Mouse (Mus musculus) layer of hippocampus, adult 2 months (tissue): ENCODE data around the gene Foxc2. TPM values are rescaled to one million over a fixed set of nuclear protein-coding genes. Genes with fewer than 3 reads are reported as not detected.

Experiments
- DNase-seq, 2 experiments: peaks; one replicate each; pipeline ENCODE4 v3.0.0; 2022; ENCODE audit warnings: low spot score in 2 of 2
- H3K27ac ChIP-seq: fragments of 200-600 bp; 2 replicates; pipeline ENCODE4 v1.8.1; 2022
- H3K4me3 ChIP-seq: fragments of 200-600 bp; 2 replicates; pipeline ENCODE4 v1.8.1; 2022; ENCODE audit warnings: mild to moderate bottlenecking
- CTCF ChIP-seq: fragments of 200-600 bp; conservative IDR thresholded peaks from 2 replicates; pipeline ENCODE4 v1.8.1; 2022; ENCODE audit warnings: antibody characterized with exemption, mild to moderate bottlenecking, moderate library complexity
- total RNA-seq, 2 experiments: library from RNA; stranded (reverse); gene quantifications; 2 replicates each; pipeline ENCODE4 v1.2.3; 2021

The Foxc2 gene
- total RNA-seq, 2 experiments from 2014 or later, result 1.0 to 1.1 TPM

DNA sequence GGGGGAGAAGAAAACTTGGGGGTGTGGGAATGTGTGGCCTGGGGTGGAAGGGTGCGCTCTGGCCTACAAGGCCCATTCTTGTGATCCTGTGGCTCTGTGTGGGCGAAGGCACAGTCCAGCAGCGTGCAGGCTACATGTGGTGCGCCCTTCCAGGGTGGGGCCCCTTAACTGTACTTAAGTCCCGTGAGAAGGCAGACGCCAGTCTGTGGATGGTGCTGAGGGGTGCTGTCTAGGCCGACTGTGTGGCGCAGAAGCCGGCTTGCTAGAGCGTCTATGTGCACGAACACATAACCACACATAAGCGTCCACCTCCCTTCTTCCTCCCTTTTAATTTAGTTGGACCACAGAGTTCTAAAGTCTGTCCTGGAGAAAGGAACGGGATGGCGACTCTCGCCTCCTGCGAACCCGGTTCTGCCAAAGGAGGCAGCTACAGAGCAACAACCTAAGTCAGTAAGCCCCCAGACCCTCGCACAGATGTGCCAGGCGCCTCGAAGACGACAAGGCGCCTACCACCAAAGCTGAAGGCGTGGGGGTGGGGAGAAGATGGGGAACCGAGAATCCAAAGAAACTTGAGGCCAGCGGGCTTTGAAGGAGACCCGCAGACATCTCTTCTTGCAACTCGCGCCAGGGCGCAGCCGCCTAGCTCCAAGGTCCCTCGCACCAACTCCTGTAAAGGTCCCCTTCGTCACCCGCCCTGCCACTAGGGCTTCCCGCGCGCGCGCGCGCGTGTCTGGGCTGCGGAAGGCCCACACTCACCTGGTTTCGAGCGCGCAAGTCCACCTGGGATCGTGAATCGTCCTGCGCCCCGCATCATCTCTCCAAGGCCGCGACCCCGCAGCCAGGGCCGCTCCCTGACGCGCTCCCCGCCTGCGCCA lies 33.5 kb upstream of the Foxc2 start:
- Histone ChIP-seq H3K27ac (no peak overlapping the region; the same call in 1 of the 2 replicates), H3K4me3 (peak overlapping the region; percentile 55)
- no peak for DNase-seq
- TF ChIP-seq CTCF, result no peak

DNA sequence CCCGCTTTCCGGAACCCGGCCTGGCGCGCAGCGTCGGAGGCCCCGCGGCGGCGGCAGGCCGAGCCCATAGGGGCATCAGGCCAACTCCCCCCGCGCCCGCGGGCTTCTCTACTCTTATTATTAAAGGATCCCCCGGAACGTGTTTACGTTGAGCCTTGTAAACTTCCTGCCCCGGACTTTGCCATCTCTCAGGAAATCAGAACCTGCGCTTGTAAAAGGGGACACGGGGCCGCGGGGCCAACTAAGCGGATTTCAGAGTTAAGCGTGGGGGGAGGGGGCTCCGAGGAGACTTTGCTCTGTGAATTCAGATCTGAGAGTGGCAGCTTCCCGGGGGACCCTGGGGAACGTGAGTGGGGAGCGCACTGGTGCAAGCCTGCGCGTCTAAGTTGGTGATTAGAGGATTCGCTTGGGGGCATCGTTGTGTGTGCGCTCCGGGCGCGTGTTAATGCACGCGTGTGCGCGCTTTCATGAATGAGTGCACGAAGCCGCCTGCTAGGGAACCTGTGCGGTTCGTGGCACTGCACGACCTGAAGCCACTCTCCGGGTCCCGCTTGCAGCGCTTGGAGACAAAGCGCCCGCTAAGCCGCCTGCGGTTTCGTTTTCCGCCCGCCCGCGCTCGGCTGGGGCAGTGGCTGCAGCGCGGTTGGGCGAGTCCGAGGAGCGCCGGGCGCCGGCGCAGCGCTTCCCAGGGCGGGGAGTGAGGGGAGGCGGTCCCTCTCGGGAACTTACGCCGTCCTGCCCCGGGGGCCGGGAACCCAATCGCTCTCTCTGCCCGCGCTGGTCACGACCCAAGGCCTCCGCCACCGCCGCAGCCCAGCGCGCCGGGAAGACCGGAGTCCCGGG lies 32.7 kb upstream of the Foxc2 start:
- DNase-seq, result no peak
- H3K27ac ChIP-seq, result peak overlapping the region; percentile 55; the same call in 1 of the 2 replicates
- TF ChIP-seq CTCF, result no peak

DNA sequence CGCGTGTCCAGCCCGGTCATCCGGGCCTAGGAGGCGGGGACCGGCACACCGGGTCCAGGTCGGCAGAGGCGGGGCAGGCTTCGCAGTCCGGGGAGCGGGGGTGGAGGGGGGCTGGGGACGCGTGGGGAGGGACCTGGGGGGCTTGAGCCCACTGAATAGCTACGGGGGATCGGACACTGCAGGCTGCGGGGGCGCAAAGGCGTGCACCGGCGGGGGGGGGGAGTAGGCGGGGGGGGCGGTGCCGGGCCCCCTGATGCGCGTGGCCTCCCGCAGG lies 32.1 kb upstream of the Foxc2 start:
- Histone ChIP-seq H3K4me3 (peak overlapping the region; percentile 55), H3K27ac (no peak overlapping the region; the same call in 1 of the 2 replicates)
- no peak for TF ChIP-seq CTCF
- no peak for DNase-seq

More for the DNA sequence above, 32.7 kb upstream of the Foxc2 start:
- H3K4me3 ChIP-seq, result peak overlapping the region; percentile 55

DNA sequence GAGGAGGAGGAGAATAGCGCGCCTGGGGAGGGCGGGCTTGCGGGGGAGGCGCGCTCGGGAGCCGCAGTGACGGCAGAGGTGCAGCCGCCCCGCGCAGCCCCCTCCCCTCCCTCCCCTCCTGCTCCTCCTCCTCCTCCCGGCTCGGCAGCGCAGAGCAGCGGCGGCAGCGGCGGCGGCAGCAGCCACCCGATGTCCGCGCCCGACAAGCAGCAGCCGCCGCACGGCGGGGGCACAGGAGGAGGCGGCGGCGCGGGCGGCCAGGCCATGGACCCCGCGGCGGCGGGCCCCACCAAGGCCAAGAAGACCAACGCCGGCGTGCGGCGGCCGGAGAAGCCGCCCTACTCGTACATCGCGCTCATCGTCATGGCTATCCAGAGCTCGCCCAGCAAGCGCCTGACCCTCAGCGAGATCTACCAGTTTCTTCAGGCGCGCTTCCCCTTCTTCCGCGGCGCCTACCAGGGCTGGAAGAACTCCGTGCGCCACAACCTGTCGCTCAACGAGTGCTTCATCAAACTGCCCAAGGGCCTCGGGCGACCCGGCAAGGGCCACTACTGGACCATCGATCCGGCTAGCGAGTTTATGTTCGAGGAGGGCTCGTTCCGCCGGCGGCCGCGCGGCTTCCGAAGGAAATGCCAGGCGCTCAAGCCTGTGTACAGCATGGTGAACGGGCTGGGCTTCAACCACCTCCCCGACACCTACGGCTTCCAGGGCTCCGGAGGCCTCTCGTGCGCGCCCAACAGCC lies 31.6 kb upstream of the Foxc2 start, which contains the start of gene Foxf1:
Foxf1 (plus strand) TSS at position 177 of the 742 bp plus-strand sequence.
- peak within 1 kb of the TSS; percentile 55; the same call in 1 of the 2 replicates for H3K27ac ChIP-seq
- TF ChIP-seq CTCF, result no peak

DNA sequence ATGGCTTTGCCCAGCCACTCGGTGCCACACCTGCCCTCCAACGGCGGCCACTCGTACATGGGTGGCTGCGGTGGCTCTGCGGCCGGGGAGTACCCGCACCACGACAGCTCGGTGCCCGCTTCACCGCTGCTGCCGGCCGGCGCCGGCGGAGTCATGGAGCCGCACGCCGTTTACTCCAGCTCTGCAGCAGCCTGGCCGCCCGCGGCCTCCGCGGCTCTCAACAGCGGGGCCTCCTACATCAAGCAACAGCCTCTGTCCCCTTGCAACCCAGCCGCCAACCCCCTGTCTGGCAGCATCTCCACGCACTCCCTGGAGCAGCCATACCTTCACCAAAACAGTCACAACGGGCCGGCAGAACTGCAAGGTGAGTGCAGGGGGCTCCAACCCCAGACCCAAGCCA lies 31.0 kb upstream of the Foxc2 start:
- Histone ChIP-seq H3K27ac (no peak overlapping the region), H3K4me3 (peak overlapping the region; percentile 43)
- DNase-seq, result no peak
- TF ChIP-seq CTCF, result no peak

More for the DNA sequence above, 31.6 kb upstream of the Foxc2 start, which contains the start of gene Foxf1:
- peak within 1 kb of the TSS; percentile 55 for H3K4me3 ChIP-seq
- no peak for DNase-seq

DNA sequence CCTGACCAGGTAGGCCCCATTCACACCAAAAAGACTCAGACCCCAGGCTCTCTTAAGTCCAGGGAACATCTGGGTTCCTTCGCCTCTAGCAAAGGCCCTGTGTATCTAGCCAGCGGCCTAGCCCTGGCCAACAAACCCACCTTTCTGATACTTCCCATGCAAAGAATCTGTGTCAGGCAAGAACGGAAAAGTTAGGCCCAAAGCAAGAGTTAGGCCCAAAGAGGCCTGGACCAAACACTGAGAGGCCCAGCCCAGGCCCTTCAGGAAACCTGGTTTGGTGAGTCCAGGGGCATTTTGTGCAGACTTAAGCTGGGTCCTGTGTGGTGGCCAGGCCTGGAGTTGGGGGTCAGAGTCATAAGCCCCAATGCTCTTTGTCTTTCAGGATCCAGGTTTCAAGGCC lies 30.4 kb upstream of the Foxc2 start:
- no peak for TF ChIP-seq CTCF
- Histone ChIP-seq H3K4me3 (no peak overlapping the region; the same call in 1 of the 2 replicates), H3K27ac (no peak overlapping the region)
- no peak for DNase-seq

DNA sequence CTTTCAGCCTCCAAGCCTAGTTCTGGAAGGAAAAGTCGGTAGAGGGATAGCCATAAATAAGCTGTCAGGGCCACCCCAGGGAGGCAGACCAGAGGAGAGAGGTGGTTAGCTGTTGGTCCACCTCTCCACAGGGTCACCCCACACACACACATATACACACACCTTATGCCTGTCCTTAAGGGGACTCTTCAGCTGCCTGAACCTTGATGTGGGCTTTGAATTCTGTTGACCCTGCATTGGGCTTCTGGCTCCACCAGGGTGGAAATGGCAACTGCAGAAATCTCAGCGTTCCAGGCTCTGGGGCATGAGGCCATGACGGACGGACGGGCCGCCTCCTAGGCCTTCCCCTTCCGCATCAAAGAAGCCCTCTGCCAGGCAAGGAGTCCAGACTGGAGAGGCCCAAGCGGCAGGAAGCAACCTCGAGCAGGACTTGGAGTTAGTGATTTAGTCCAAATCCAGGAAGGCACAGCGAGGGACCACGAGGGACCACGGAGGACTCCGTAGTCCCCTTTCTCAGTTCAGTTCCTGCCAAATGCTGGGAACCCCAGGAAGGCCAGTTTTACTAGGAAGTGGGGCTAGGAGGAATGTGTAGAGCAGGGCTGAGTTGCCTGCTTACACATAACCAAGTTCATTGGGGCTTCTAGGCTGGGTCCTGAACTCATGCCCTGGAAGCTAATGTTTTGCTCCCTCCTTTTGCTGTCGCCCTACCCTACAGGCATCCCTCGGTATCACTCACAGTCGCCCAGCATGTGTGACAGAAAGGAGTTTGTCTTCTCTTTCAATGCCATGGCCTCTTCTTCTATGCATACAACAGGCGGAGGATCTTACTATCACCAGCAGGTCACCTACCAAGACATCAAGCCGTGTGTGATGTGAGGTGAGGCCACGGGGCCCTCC lies 29.7 kb upstream of the Foxc2 start:
- Histone ChIP-seq H3K4me3 (no peak overlapping the region), H3K27ac (no peak overlapping the region)
- TF ChIP-seq CTCF, result no peak
- no peak for DNase-seq

DNA sequence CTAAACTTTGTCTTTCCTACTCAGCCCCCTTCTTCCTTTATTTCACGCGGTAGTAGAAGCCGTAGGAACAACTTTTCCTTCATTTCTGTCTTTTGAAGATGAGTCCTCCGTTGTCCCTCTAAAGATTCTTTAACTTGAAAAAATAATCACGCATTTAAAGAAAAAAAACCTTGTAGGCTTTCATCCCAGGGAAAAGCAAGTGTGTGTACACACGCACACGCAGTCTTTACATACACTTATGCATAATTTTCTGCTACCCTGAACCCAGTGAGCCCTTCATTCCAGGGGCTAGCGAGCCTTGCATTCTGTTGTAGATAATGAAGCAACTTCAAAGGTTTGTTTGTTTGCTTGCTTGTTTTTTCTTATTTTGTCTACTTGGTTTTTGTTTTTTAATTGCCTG lies 27.7 kb upstream of the Foxc2 start:
- no peak overlapping the region for H3K4me3 ChIP-seq
- no peak for DNase-seq
- TF ChIP-seq CTCF, result no peak

DNA sequence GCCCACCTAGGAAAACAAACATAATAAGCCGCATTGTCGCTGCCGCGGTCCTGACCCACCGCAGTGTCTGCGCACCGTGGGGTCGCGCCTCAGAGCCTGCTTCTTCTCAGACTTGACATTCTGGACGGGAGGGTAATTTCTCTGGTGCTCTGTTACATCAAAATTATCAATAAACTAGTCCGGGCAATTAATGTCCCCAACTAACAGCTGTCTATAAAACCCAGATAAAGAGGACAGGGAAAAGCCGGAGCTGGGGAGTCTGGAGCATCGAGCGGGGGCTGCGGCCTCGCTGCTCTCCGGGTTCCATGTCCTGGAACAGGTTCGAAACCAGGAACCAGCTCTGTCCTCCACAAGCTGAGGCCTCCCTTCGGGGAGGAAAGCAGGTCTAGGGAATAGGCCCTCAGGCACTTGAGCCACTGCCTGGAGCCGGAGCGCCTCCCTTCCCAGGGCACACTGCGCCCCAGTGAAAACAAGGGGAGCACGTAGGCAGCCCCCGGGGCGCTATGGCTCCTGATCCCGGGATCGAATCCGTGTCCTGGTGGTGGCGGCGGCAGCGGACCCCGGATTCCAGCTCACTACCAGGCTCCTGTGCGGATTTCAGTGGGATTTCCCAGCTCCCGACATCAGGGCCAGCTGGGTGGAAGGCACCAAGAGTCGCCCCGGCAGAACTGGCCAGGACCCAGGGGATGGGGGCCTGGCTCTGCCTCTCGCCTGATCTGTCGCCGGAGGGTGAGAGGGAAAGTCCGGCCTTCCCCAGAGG lies 26.9 kb upstream of the Foxc2 start:
- no peak for TF ChIP-seq CTCF
- no peak for DNase-seq
- Histone ChIP-seq H3K4me3 (no peak overlapping the region), H3K27ac (no peak overlapping the region)

More for the DNA sequence above, 27.7 kb upstream of the Foxc2 start:
- H3K27ac ChIP-seq, result no peak overlapping the region

DNA sequence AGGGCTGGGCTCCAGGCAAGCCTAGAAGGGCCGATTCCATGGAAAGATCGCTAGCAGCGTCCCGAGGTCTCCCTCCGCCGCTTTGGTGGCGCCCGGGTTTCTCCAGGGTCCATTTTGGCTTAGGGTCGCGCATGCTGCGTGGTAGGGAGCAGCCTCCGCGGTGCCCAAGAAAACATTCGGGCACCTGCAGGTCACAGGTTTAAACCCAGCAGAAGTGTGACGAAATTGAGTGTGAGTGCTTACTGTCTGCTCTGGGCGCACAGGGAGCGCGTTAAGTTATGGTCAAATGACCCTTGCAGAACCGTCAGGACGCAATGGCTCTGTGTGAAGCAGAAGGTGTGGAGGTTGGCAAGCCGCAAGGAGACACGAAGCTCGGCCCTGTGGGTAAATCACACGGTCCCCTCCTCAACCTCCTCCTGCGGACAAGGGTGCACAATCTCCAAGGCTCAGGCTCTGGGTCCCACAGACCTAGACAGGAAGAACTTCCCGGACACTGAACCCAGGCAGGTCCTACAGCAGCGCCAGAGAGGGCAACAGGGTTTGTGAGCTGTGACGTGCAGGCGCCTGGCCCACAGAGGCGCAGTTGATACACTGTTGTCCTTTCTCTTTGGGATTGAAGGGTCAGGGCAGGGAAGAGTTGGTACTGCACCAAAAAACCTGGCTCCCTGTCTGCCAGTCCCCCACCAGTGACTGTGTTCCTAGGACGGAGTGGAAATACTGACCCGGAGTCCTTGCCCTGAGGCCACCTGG lies 26.2 kb upstream of the Foxc2 start:
- H3K4me3 ChIP-seq, result no peak overlapping the region
- TF ChIP-seq CTCF, result no peak
- no peak for DNase-seq
- no peak overlapping the region for H3K27ac ChIP-seq
